Mouse (Mus musculus) embryonic facial prominence, embryonic 12.5 days (tissue): ENCODE measurements at regions not wholly inside any gene's neighbourhood (a gene's known extent, or its start where the extent isn't known, plus 50 kb on each side); places are given as distances from the start of the nearest gene placed in this dataset.

Experiments used
- ATAC-seq: fragments of 200-750 bp; cut with Nextera tagmentation; 2 replicates; pipeline ENCODE4 v1.8.0; 2017; ENCODE audit not compliant: insufficient number of reproducible peaks, insufficient read depth, low FRiP score, low TSS enrichment
- H3K27ac ChIP-seq: fragments of 300-500 bp; sonication (generic); 2 replicates; pipeline ENCODE4 v1.5.1; 2016; ENCODE audit warnings: mild to moderate bottlenecking
- H3K27me3 ChIP-seq: fragments of 300-500 bp; sonication (generic); 2 replicates; pipeline ENCODE4 v1.6.1; 2016; ENCODE audit warnings: mild to moderate bottlenecking, moderate library complexity
- H3K36me3 ChIP-seq: fragments of 300-500 bp; sonication (generic); 2 replicates; pipeline ENCODE4 v1.6.1; 2016; ENCODE audit warnings: mild to moderate bottlenecking
- H3K4me1 ChIP-seq: fragments of 300-500 bp; sonication (generic); 2 replicates; pipeline ENCODE4 v1.6.1; 2016
- H3K4me2 ChIP-seq: fragments of 300-500 bp; sonication (generic); replicated peaks from 2 replicates; pipeline ENCODE4 v1.6.1; 2016; ENCODE audit warnings: mild to moderate bottlenecking, moderate library complexity
- H3K4me3 ChIP-seq: fragments of 300-500 bp; sonication (generic); 2 replicates; pipeline ENCODE4 v1.5.1; 2016; ENCODE audit warnings: mild to moderate bottlenecking
- H3K9ac ChIP-seq: fragments of 300-500 bp; sonication (generic); 2 replicates; pipeline ENCODE4 v1.6.1; 2016; ENCODE audit warnings: mild to moderate bottlenecking, moderate library complexity
- H3K9me3 ChIP-seq: fragments of 300-500 bp; sonication (generic); 2 replicates; pipeline ENCODE4 v1.6.1; 2016; ENCODE audit warnings: mild to moderate bottlenecking, moderate library complexity
- WGBS: fragments of 180-500 bp; shearing (Covaris S2); methylation state at CpG from one replicate; pipeline ENCODE4 v1.1.7; 2016; 5-methylcytosine and 5-hydroxymethylcytosine counted together

GRCm38 (mm10) chr1:69291329-69291728, 183.5 kb upstream of the Erbb4 start:
- Histone ChIP-seq H3K4me2 (no peak overlapping the region), H3K36me3 (no peaks in the 10 kb centered on the region), H3K27me3 (no peaks in the 10 kb centered on the region), H3K4me1 (no peaks in the 10 kb centered on the region), H3K27ac (no peak overlapping the region), H3K9ac (no peak overlapping the region), H3K9me3 (no peaks in the 10 kb centered on the region), H3K4me3 (no peak overlapping the region)
- WGBS: 82% methylated on average over 7 of the region's 7 CpGs
- no peak for ATAC-seq

- Histone ChIP-seq H3K27ac (no peak overlapping the region), H3K4me2 (no peak overlapping the region), H3K4me1 (no peaks in the 10 kb centered on the region), H3K27me3 (no peaks in the 10 kb centered on the region), H3K9ac (no peak overlapping the region), H3K4me3 (no peak overlapping the region), H3K36me3 (no peaks in the 10 kb centered on the region), H3K9me3 (no peaks in the 10 kb centered on the region)
- no peak for ATAC-seq
- 37% methylated on average over 3 of the region's 3 CpGs for WGBS
These were observed 178.5 kb upstream of the Erbb4 start for GRCm38 (mm10) chr1:69286374-69286773.

GRCm38 (mm10) chr1:69277428-69277827, 169.6 kb upstream of the Erbb4 start:
- no peaks in the 10 kb centered on the region for H3K9me3 ChIP-seq
- H3K4me2 ChIP-seq: no peak overlapping the region
- H3K36me3 ChIP-seq: no peaks in the 10 kb centered on the region
- H3K4me1 ChIP-seq: no peaks in the 10 kb centered on the region
- no peak overlapping the region for H3K27ac ChIP-seq
- no peak for ATAC-seq
- WGBS: 68% methylated on average over 4 of the region's 4 CpGs
- H3K27me3 ChIP-seq: no peaks in the 10 kb centered on the region
- H3K9ac ChIP-seq: no peak overlapping the region
- no peak overlapping the region for H3K4me3 ChIP-seq

DNA sequence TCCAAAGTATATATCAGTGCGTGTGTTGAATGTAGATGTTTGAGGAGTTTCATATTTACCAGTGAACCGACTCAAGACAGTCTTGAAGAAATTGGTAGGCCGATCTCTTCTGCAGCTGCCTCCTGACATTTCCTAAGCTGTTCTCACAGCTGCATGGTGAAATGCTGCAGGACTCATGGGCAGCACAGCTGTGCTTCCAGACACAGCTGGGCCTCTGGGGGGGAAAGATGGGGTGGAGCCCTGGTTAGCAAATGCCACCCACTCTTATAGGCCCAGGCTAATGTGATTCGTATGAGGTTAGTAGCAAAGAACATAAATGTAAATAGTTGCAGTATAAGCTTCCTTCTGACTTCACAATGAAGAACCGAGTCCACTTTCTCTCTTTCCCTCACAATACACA, 139.8 kb upstream of the Erbb4 start:
- no peak for ATAC-seq
- 69% methylated on average over 5 of the region's 5 CpGs for WGBS
- no peak overlapping the region for H3K27ac ChIP-seq
- H3K36me3 ChIP-seq: no peaks in the 10 kb centered on the region
- H3K9me3 ChIP-seq: no peaks in the 10 kb centered on the region
- H3K4me3 ChIP-seq: no peak overlapping the region
- H3K9ac ChIP-seq: no peak overlapping the region
- no peak overlapping the region for H3K4me2 ChIP-seq
- H3K4me1 ChIP-seq: no peaks in the 10 kb centered on the region
- H3K27me3 ChIP-seq: no peaks in the 10 kb centered on the region

GRCm38 (mm10) chr1:69242289-69242909, 134.5 kb upstream of the Erbb4 start:
- Histone ChIP-seq H3K36me3 (no peaks in the 10 kb centered on the region), H3K27me3 (no peaks in the 10 kb centered on the region), H3K9ac (no peak overlapping the region), H3K9me3 (no peaks in the 10 kb centered on the region), H3K4me1 (no peaks in the 10 kb centered on the region), H3K4me2 (peak overlapping the region; percentile 48), H3K4me3 (no peak overlapping the region; the same call in 1 of the 2 replicates), H3K27ac (no peak overlapping the region)
- 0 out of 2 replicates have a peak, but pooled peaks have one; percentile 10 for ATAC-seq
- 83% methylated on average over 3 of the region's 3 CpGs for WGBS

DNA sequence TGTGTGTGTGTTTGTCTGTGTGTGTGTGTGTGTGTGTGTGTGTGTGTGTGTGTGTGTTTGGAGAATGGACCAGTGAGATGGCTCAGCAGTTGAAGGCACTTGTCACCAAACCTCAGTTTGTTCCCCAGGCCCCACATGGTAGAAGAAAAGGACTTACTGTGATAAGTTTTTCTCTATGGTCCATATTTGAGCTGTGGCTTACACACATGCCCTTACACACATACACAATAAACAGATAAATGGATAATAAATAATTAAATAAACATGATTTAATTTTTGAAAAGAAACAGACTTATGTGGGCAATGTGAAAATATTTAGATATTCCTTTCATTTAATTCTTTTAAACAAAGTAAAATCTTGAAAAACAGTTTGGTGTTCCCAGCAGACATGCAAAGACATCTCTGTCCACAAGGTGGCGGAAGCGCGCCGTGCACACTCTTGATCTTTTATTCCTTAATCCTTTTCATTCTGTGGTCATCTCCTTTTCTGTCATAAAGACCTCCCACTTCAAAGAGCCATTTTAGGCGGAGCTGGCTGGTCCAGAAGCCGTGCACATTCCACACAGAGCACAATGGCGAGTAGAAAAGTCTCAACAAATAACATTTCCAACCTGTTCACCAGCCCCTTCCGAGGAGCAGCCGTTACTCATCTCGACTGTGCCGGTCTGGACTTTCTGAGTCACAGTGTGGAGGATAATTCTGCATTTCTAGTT, 133.8 kb upstream of the Erbb4 start:
- no peak overlapping the region for H3K27ac ChIP-seq
- H3K4me2 ChIP-seq: peak overlapping the region; percentile 48
- no peaks in the 10 kb centered on the region for H3K9me3 ChIP-seq
- no peaks in the 10 kb centered on the region for H3K4me1 ChIP-seq
- 19% methylated on average over 11 of the region's 11 CpGs for whole genome bisulfite sequencing
- no peaks in the 10 kb centered on the region for H3K27me3 ChIP-seq
- no peaks in the 10 kb centered on the region for H3K36me3 ChIP-seq
- ATAC-seq: no peak
- no peak overlapping the region for H3K9ac ChIP-seq
- peak overlapping the region; percentile 26; the same call in 1 of the 2 replicates for H3K4me3 ChIP-seq

DNA sequence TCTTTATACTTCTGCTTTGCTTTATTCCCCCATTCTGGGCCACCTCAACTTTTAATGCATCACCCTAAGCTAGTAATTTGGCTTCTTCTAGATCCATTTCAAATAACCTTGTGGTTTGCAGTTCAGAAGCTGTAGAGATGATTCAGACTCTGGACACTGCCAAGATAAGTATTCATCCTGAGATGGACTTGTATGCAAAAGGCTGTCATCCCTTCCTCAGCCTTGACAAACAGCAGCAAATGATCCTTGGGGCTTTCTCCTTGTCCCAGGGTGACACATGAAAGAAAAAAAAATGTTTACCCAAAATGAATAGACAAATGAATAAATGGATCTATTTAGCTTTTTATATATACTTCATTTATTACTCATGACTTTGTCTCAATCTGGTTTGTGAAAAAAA, 120.0 kb upstream of the Erbb4 start:
- Histone ChIP-seq H3K27ac (no peak overlapping the region), H3K27me3 (no peaks in the 10 kb centered on the region), H3K4me2 (no peak overlapping the region), H3K9ac (no peak overlapping the region), H3K4me1 (no peaks in the 10 kb centered on the region), H3K4me3 (no peak overlapping the region), H3K9me3 (peaks cover 4% of the 10 kb centered on the region; the same call in 1 of the 2 replicates), H3K36me3 (no peaks in the 10 kb centered on the region)
- ATAC-seq: no peak

- Histone ChIP-seq H3K9me3 (no peaks in the 10 kb centered on the region), H3K27me3 (no peaks in the 10 kb centered on the region), H3K9ac (no peak overlapping the region), H3K27ac (no peak overlapping the region), H3K4me2 (no peak overlapping the region), H3K4me1 (no peaks in the 10 kb centered on the region), H3K4me3 (no peak overlapping the region), H3K36me3 (no peaks in the 10 kb centered on the region)
- 79% methylated on average over 1 of the region's 1 CpGs for WGBS
- ATAC-seq: no peak
These were observed 105.1 kb upstream of the Erbb4 start for GRCm38 (mm10) chr1:69212896-69213500.

DNA sequence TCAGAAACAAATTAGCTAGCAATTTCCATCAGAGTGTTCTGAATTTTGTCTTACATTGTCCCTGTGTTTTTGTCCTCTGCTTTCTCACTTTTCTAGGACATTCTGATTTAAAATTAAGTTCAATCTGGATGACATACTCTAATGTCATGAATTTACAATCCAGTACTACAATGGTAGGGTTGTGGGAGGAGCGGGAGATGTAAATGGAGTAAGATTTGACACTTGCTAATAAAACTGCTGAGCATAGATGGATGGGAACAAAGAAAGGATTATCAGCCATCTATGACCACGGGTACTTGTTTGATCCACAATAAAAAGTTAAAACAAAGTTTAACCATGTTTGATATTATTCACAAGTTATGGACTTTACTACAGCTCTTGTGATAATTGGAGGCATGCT, 94.9 kb upstream of the Erbb4 start:
- H3K4me2 ChIP-seq: no peak overlapping the region
- H3K36me3 ChIP-seq: no peaks in the 10 kb centered on the region
- no peak for ATAC-seq
- H3K9me3 ChIP-seq: no peaks in the 10 kb centered on the region
- H3K27me3 ChIP-seq: no peaks in the 10 kb centered on the region
- WGBS: 69% methylated on average over 2 of the region's 2 CpGs
- H3K9ac ChIP-seq: no peak overlapping the region
- H3K4me3 ChIP-seq: no peak overlapping the region
- H3K4me1 ChIP-seq: no peaks in the 10 kb centered on the region
- no peak overlapping the region for H3K27ac ChIP-seq

DNA sequence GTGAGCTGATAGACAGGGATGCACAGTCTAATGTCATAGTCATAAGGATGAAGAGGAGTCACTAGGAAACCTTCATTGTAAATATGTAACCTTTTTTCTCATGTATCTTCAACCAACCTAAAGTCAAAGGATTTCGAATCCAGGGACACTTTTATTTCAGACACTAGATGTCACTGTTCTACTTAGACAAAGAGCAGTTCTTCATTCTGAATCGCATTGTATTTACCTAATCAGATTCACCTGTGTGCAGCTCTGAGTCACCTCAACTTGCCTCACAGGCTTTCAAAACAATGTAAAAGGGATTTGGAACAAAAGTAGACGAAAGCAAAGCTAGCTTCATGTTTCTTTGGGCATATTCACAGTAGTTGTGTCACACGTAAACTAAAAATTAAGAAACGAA, 57.3 kb upstream of the Erbb4 start:
- H3K9ac ChIP-seq: no peak overlapping the region
- no peak overlapping the region for H3K27ac ChIP-seq
- no peaks in the 10 kb centered on the region for H3K4me1 ChIP-seq
- H3K4me2 ChIP-seq: no peak overlapping the region
- no peaks in the 10 kb centered on the region for H3K27me3 ChIP-seq
- no peak for ATAC-seq
- H3K36me3 ChIP-seq: no peaks in the 10 kb centered on the region
- H3K4me3 ChIP-seq: no peak overlapping the region
- 48% methylated on average over 5 of the region's 5 CpGs for WGBS
- H3K9me3 ChIP-seq: no peaks in the 10 kb centered on the region
